Mouse (Mus musculus) thymus, postnatal 0 days (tissue): ENCODE data around the gene Dhx32. TPM values are rescaled to one million over a fixed set of nuclear protein-coding genes. Genes with fewer than 3 reads are reported as not detected.

Experiments used
- DNase-seq: peaks from one replicate; pipeline ENCODE4 v3.0.0-alpha.2; 2015; ENCODE audit warnings: low spot score
- polyA plus RNA-seq: library from polyadenylated mRNA; unstranded; fragments of >200 nt; fragmentation: Nextera tagmentation; extraction: Ambion mirVana; gene quantifications from 2 replicates; pipeline ENCODE4 v1.2.1, GENCODE M21; 2015

Dhx32 gene
- polyA plus RNA-seq, 1 experiment from 2014 or later = 23.7 TPM

DNA sequence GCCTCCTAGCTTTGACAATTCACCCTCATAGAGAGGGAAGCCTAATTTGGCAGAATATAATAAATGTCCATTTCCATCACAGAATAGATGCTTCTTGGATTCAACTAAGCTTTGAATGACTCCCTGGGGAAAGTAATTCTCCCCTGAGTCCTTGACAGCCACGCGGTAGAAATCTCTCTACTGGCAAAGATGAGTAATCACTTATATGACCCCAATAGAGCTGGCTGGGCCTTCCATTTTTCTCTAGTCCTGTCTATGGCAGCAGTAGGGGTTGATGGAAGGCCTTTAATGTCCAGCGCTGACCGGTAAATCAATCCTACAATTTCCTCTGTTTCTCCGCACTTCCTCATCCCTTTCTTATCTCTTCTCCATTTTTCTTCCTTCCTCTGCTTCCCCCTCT, 7.3 kb downstream of the Dhx32 start:
- no peak for DNase-seq

DNA sequence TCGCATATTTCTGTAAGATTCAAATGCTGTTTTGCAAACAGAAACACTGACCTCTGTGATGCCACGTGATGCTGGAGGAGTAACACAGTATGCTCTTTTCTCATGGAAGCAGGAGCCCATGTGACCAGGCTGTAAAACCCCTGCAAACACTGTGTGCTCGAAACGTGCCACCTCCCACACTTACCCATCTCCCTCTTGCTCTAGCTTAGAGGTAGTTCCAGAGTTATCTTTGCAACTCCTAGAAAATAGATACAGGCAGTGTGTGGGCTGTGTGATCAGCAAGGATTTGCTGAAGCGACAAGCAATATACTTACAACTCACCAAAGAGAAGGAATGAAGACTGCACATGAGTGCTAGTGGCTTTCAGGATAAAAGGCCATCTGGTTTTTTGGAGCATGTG, 14.0 kb downstream of the Dhx32 start:
- DNase-seq = no peak

DNA sequence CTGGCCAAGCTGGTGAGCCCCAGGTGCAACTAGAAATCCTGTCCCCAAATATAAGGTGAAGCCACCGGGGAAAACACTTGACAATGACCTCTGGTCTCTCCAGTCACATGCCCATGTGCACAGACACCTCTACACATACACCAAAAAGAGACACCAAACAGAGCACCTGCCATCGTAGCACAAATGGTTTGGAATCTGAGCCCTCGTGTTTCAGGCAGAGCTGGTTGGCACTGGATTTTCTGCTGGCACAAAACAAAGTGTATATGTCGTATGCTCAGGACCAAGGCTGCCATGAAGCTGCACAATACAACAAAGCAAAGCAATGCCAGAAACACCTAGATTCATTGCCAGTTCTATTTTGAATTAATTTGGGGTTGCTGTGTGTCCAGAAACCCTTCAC, 14.5 kb downstream of the Dhx32 start:
- no peak for DNase-seq

DNA sequence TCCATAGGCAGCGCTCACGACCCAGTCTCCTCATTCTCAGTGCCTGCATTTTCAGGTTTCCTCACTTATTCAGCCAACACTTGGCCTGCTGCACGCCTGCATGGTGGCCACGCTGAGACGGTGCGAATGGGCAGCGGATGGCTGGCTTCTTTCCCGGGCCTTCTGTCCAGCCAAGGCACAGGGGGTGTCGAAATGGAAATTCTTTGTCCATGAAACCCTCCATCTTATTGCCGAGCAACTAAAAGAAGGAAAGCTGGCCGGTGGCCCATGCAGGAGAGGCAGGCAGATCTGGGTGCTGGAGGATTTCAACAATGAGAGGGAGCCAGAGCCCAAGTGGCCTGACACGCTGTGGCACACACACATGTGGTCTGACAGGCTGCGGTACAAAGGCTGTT, 16.7 kb downstream of the Dhx32 start:
- no peak for DNase-seq

DNA sequence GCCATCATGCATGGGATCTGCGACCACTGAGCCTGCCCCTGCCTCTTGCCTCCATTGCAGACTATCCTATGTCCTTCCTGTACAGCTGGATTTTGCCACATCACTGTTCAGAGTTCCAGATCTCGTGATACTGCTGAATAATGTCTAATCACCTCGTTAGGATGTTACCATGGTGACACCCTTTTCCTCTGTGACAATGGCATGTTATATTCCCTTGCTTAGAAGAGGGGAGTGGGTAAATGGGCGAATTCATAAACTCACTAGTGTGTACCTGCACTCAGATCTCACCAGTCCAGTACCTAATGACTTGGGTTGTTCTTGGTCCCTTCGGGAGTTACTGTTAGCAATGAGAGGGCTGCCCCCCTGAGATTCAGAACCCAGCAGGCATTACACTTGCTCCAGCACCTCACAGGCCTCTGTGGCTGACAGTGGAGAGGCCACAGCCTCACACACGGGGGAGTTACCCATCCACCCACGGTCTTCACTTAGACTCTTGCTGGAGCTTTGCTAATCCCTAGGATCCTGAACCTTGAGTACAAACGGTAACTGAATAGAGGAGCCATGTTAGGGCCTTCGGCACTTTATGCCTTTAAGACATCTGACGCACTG, 17.2 kb downstream of the Dhx32 start:
- no peak for DNase-seq

DNA sequence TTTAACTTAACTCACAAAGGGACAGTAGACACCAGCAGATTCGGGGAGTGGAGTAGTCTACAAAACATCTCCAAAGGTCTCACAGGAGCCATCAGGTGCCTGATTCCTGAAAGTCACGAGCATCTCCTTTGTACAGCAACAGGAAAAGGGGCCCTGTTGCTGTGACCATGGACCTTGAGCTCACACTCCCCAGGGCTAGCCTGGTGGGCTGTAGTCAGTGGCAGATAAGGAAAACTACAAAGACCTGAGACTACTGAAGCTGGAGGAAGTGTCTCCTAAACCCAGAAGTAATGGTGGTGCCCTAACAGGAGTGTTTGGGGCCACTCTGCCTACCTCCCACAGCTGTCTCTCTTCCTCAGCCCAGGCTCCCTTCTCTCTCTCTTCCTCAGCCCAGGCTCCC, 18.1 kb downstream of the Dhx32 start:
- no peak for DNase-seq

DNA sequence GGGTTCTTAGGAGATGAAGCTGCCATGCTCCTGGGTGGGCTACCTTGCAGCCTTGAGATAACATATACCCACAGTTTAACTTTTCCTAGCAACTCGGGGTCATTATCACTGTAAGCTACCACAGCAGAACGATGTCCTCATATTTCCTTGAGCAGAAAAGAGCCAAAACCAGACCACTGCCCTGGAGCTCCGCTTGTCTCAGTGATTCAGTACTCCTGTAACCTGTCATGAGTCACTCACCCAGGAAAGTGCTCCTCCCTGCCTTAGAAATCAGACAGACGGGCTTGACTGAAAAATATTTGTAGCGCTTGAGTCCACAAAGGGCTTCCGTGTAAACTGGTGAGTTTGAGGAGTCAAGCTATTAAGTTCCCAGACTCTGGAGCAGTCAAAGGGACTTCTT, 19.8 kb downstream of the Dhx32 start:
- no peak for DNase-seq

DNA sequence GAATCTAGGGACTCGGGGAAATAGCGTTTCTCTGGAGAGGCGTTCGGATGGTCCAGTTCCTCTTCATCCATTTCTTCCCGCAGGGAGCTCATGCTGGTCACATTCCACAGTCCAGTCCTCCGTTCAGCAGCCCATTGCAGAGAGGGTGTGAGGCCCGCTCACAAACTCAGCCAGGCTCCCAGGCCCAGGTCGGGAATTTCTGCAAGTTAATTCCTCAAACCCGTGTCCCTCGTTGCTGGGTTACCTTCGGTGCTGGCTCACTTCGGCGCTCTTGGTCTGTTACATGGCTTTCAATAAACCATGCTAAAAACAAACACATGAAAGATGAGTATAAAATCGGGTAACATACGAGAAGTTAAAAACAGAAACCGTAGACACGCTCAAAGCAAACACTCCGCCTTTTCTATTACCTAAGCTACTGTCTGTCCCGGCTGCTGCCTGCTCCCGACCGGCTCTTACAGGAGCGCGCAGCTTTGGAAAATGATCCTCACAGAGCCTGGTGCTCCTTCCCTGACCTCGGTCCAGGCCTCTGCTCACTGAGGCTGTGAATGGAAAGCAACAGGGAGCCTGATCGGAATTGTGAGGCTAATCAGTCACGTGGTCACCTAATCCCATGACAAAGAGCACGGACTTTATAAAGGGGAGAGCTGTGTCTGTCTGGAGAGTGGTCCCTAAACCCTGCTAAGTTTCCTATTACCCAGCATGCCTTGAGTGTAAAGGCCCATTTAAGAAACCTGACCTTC, 22.7 kb downstream of the Dhx32 start:
- no peak for DNase-seq

DNA sequence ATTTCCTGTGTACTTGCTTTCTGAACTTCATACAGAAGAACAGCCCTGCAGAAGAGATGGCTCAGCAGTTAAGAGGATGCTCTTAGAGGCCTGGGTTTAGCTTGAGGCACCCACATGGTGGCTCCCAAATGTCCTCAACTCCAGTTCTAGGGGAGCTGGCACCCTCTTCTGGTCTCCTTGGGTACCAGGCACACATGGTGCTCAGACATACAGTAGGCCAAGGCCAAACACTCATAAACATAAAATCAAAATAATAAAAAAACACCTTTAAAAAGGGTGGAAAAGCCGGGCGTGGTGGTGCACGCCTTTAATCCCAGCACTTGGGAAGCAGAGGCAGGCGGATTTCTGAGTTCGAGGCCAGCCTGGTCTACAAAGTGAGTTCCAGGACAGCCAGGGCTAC, 23.8 kb downstream of the Dhx32 start:
- no peak for DNase-seq

DNA sequence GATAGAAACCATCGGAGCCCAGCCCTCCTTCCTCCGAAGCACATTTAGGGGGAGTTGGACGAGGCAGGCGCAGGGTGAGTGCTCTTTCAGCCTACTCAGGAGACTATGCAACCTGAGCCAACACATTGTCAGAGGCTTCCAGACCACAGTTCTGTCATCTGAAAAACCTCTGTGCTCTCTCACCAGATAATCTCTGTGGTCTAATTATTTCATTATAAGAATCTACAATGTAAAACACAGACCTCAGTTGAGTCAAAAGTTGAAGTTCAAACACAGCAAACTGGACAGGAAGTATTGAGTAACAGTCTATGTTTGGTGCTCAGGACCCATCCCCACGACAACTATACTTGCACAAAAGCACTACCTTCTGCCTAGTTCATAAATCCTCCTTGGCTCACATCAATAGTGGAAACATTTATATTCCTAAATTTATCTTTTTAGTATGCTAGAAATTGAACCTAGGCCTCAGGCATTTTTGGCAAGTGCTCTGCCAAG, 24.5 kb downstream of the Dhx32 start:
- no peak for DNase-seq

DNA sequence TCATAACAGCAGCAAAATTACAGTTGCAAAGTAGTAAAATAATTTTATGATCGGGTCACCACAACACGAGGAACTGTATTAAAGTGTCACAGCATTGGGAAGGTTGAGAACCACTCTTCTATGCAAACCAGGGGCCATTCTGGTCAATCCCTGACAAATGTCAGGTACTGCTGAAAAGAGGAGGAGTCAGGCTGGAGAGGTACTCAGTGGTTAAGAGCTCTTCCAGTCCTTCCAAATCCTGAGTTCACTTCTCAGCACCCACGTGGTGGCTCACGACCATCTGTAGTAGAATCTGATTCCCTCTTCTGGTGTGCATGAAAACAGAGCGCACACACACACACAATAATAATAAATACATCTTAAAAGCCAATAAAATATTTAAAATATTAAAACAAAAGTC, 31.4 kb downstream of the Dhx32 start:
- no peak for DNase-seq

DNA sequence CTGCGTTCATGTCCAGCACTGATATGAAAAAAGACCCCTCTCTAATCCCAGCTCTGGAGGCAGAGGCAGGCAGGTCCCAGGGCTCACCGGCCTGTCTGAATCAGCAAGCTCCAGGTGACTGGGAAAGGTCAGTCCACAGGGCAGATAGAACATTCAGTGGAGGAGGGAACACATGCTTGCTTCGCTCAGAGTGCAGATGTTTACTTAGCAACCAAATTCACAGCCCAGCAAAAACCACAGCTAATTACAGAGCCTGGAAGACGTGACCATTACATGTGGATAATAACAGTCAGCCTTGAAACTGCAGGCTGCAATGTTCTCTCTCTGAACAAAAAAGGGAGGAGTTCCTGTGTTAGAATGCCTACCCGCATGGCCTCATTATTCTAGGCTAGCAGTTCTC, 31.9 kb downstream of the Dhx32 start:
- no peak for DNase-seq

DNA sequence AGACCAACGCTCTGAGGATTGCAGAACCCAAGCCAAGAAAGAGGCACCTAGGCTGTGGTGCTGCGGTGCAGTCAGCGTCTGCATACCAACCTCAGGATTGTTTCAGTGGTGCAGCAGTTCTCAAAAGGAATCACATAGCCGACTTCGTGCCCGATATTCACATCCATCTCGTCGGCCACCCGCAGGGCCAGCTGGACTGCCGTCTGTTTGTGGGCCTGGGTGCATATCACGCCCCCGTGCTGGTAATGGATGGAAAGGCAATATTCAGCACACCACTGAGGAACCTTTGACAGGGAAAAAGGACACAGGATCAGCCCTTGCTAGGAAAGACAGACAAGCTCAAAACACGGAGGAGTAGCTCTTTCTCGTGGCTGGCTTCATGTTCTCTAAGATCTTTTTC, 33.8 kb downstream of the Dhx32 start:
- no peak for DNase-seq

DNA sequence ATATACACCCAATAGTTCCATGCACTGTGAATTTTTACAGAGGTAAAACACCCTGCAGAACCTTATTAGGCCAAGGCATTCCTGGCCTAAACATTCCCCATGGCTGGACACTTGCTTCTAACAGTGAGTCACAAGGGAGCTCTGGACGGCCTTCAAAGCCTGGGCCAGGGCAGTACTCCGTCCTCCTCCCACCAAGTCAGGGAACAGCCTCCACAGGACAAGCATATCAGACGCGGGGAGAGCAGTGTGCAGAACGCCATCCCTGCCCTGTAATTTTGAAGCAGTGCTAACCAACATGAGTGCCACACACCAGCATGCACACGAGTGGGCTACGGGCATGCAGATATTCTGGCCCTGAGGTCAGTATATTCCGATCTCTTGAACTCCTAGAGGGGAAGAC, 35.2 kb downstream of the Dhx32 start:
- DNase-seq = no peak

DNA sequence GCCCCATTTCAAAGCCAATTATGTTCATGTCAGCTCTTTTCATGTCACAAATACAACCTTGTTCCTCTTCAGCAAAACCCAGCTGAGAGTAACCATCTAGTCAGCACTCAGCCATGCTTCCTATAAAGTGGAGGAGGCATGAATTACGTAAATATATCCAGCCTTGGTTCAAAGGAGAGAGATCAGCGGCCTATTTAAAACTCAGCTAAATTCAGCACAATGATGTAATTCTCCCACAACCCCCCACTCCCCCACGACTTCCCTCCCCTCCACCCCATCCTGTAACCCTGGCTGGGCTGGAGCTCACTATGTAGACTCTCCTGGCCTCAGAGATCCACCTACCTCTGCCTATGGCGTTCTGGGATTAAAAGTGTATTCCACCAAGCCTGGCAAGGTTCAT, 37.8 kb downstream of the Dhx32 start:
- no peak for DNase-seq

DNA sequence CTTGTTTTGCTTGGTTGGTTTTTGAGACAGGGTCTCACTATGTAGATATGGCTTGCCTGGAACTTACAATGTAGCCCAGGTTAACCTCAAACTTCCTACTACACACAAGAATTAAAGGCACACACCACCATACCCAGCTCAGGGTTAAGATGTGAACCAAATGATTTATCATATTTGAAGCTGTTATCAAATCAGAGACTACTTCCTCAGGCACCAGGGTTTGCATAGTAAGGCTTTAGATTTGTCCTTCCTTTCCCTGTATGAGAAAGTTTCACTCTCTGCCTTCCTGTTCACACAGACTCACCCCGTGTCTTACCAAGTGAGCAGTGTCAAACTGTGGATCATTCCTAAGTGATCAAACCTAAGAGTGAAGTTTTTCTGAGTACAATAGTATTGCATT, 38.3 kb downstream of the Dhx32 start:
- no peak for DNase-seq

DNA sequence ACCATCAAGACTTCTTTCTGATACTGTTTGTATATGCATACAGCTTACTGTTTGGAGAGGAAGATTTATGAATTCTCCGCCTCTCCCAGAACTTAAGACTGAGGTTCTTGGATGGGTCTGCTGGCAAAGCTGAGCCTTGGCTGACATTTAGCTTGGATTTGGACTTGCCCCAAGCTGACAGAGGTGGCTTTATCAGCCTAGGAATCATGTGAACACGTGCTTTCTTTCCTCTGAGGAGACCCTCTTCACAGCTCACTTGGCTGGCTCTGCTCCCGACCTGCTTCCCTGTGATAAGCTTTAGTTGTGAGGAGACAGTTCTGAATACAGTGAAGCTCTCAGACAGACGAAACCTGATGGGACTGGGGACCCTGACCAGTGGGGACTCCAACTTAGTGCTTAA, 38.9 kb downstream of the Dhx32 start:
- no peak for DNase-seq

DNA sequence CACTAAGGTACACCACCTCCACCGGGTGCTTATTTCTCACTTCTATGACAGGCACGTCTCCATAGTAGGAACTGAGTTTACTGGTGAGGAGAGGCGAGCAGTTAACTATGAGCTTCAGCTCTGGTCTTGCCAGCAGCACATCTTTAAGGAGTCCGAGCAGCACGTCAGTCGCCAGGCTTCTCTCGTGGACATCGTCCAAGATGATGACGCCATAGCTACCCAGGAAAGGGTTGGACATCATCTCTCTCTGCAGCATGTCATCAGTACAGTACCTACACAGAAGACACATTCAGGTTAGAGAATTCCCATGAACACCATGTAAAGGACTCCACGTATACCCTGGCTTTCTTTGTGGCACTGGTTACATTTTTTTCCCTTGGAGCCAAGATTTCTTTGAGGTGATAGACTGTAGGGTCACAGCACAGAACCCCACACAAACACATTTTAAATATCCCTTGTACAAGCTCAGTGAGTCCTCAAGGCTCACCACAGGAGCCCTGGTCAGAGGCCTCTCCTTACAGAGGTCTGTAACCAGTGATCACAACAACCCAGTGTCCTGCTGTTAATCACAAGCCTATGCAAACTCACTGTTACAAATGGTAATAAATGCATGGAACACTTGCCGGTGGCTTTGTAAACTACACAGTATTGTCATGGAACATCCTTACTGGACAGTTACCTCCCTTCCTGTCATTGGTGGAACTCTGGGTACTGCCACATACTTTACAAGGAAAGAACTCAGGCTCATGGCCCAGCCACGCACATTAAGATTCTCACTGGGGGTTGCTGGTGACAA, 39.8 kb downstream of the Dhx32 start:
- no peak for DNase-seq

DNA sequence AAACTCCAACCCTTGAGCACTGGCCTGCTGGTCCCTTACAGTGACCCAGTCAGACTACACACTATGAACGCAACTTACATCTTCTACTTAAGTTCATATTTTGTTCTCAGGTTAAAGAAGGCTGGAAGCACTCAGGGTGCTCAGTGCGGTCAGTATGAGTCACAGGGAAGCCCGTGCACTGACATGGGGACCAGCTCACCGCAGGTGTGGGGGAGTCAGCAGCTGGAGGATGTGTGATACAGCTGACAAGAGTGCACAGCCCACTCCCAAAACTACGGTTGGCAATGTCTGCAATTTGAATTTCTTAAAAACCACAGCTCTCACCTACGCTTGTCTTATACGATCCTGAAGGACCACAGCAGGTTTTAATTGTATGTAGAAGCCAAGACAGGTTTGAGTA, 42.0 kb downstream of the Dhx32 start:
- DNase-seq = no peak

DNA sequence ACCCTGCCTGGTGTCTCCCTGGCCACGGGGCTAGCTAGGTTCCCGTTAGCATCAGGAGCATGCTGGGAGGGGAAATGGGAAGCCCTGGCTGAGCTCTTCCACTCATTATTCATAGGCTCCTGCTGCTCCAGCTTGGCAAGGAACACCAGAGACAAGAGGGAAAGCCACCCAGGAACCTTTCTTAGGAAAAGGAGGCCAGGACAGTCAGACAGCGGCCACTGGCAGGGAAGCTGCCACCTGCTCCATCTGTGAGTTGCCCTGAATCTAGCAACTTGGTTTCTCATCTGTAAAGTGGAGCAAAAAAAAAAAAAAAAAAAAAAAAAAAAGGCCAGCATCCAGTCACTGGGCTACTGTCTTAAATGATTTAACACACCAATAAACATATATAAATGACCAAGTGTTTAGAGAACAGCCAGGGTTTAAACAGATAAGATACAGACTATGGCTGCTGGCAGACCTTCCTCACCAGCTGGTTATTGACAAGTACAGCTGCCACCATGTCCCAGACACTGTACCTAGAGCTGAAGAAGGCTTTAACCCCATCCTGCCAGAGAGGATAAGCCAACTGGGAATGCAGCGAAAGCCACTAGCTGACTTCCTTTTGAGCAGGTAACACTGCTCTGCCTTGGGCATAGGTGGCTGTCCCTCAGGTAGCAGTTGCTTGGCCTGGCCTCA, 50.4 kb downstream of the Dhx32 start:
- DNase-seq = no peak

DNA sequence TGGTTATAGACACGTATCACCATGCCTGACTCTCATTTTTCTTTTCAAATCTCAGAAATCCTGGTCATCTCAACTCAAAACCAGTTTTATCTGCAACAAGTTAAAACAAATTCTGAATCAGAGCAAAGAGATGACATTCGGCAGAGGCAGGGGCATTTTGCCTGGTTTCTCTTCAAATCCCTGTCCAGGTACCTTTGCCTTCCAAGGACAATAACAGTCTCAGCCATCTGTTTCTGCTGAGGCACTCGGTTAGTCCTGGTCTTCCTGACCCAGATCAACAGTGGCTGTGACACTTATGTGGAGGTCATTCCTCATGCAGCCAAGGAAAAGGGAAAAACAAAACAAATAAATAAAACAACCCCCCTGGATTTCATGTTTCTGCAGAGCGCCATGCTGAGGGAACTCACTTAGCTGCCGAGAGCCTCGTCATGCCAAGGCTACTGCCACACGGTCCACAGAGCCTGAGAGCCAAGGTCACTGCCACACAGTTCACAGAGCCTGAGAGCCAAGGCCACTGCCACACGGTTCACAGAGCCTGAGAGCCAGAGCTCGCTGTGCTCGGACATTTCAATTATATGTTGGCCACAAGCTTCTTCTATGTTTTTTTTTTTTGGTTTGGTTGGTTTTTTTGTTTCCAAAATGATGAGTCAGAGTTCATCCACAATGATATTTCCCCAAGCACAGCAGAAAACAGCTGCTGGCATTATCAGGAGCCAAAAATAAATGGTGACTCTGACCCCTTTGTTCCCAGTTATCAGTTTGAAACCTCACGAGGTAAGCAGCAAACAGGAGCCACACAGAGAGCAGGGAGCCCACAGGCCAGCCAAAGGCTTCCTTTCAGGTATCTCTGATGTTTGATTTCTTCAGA, 52.0 kb downstream of the Dhx32 start:
- no peak for DNase-seq
